Mouse (Mus musculus) G1E (cell line): Measurements from ENCODE around the gene Mapk3. TPM values are rescaled to one million over a fixed set of nuclear protein-coding genes. Genes with fewer than 3 reads are reported as not detected.

Source experiments
- ATAC-seq: 2 replicates; pipeline ENCODE4 v1.8.0; 2016; ENCODE audit warnings: mild to moderate bottlenecking; ENCODE audit not compliant: insufficient number of reproducible peaks, poor library complexity, low FRiP score, severe bottlenecking; ENCODE audit errors: extremely low read depth
- DNase-seq: peaks from one replicate; pipeline ENCODE4 v3.0.0; 2012; ENCODE audit warnings: low spot score
- H3K27me3 ChIP-seq: 2 replicates; pipeline ENCODE4 v1.6.1; 2012; ENCODE audit warnings: mild to moderate bottlenecking, low read length, inconsistent platforms; ENCODE audit not compliant: insufficient read depth
- H3K36me3 ChIP-seq: replicated peaks from 2 replicates; pipeline ENCODE3; 2012; ENCODE audit warnings: mild to moderate bottlenecking, inconsistent platforms
- H3K4me1 ChIP-seq: 2 replicates; pipeline ENCODE4 v1.6.1; 2012; ENCODE audit warnings: low read depth, low read length, inconsistent platforms, mixed read lengths; ENCODE audit not compliant: insufficient read depth
- H3K4me3 ChIP-seq: 2 replicates; pipeline ENCODE4 v1.5.1; 2012; ENCODE audit warnings: low read depth, mild to moderate bottlenecking, inconsistent platforms, low read length, moderate library complexity, mixed read lengths
- H3K9me3 ChIP-seq: replicated peaks from 2 replicates; pipeline ENCODE4 v1.6.1; 2012; ENCODE audit warnings: inconsistent platforms
- CTCF ChIP-seq: IDR thresholded peaks from 2 replicates; pipeline ENCODE4 v1.5.1; 2012; ENCODE audit warnings: low read depth, low read length, inconsistent platforms, mixed read lengths
- GATA1 ChIP-seq: IDR thresholded peaks from 2 replicates; pipeline ENCODE4 v1.6.1; 2012; ENCODE audit warnings: borderline replicate concordance, low read length, inconsistent platforms, mixed read lengths
- GATA2 ChIP-seq: IDR thresholded peaks from 2 replicates; pipeline ENCODE4 v1.6.1; 2012; ENCODE audit warnings: low read depth, low read length, inconsistent platforms, borderline replicate concordance
- POLR2AphosphoS5 ChIP-seq: IDR thresholded peaks from 2 replicates; pipeline ENCODE4 v1.6.1; 2012; ENCODE audit warnings: low read depth, low read length, inconsistent platforms; ENCODE audit not compliant: insufficient replicate concordance
- TAL1 ChIP-seq: conservative IDR thresholded peaks from 2 replicates; pipeline ENCODE4 v1.6.1; 2012; ENCODE audit warnings: low read depth, low read length, inconsistent platforms, mixed read lengths
- polyA plus RNA-seq: library from polyadenylated mRNA; stranded (reverse); fragments of >175 nt; gene quantifications from 2 replicates; pipeline ENCODE4 v1.2.3, GENCODE M21; 2012
- total RNA-seq, 2 experiments: library from RNA; stranded (forward) in 1 of 2; stranded (reverse) in 1 of 2; fragments of 200-1000 nt in 1 of 2; fragments of >200 nt in 1 of 2; fragmentation: Nextera tagmentation in 1 of 2; gene quantifications; 2 replicates each; pipeline ENCODE4 v1.2.3; 2014 to 2017

The Mapk3 gene
- total and polyA plus RNA-seq, 3 experiments = 18.2 to 91.6 (median 68.8) TPM

DNA sequence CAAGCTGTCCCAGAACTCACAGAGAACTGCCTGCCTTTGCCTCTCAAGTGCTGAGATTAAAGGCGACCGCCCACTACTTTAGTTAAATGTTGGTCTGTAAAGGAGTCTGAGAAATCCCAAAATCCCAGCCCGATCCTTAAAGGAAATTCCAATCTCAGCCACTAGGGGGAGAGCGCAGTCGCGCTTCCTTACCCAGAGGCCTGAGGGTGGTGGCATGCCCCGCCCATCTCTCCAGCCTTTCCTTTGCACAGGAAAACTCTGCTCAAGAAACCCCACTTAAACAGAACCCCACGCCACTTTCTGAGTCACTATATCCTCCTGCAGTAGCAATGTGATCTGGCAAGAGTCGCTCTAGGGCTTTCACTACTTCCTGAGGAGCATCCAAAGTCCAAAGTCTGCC lies 4.5 kb upstream of the Mapk3 start:
- Histone ChIP-seq H3K9me3 (no peaks in the 10 kb centered on the region; the same call in 1 of the 2 replicates), H3K27me3 (peaks cover 18% of the 10 kb centered on the region; the same call in 1 of the 2 replicates), H3K4me3 (no peak overlapping the region), H3K4me1 (peaks cover 23% of the 10 kb centered on the region), H3K36me3 (no peaks in the 10 kb centered on the region)
- TF ChIP-seq TAL1 (no peak), CTCF (peak; percentile 73), GATA1 (no peak)
- DNase-seq (peak; percentile 38), ATAC-seq (peak; percentile 67)

GRCm38 (mm10) chr7:126758539-126758938 lies 862 bp upstream of the Mapk3 start:
- ATAC-seq = no peak
- peaks cover 50% of the 10 kb centered on the region for H3K4me1 ChIP-seq
- H3K9me3 ChIP-seq = no peaks in the 10 kb centered on the region
- peaks cover 28% of the 10 kb centered on the region for H3K36me3 ChIP-seq
- TF ChIP-seq GATA1 (no peak), TAL1 (no peak), GATA2 (no peak), POLR2AphosphoS5 (no peak), CTCF (no peak)
- no peak for DNase-seq
- H3K4me3 ChIP-seq = no peak overlapping the region
- 0 out of 2 replicates have a peak, but pooled peaks cover 5% of the 10 kb centered on the region for H3K27me3 ChIP-seq

DNA sequence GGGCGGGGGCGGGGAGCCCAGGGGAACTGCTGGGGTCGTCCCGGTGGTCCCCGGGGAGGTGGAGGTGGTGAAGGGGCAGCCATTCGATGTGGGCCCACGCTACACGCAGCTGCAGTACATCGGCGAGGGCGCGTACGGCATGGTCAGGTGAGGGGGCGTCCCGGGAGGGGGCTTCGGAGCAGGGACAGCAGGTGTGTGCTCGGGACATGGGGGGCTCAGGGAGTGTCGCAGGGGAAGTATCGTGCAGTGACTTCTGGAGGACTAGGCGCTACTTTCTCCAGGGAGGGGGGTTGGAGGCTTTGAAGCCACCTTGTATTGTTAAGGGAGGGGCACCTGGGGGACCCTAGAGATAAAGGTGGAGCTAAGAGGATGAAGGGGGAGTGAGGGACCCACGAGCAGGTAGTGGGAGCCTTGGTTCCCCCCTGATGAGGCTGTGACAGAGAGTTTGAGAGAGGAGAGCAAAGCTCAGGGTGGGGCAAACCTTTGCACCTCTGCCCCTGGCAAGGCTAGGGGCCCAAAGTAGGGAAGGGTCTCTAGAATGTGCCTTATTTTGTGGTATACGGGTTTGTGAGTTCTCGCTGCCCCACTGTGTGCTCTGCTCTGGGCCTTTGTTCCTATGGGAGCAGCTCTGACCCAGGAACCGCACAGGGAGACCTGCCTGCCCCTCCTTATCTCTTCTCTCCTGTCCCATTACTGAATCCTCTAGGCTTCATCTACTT lies 430 bp downstream of the Mapk3 start:
- TF ChIP-seq TAL1 (no peak), CTCF (no peak), POLR2AphosphoS5 (no peak), GATA2 (no peak), GATA1 (no peak)
- Histone ChIP-seq H3K9me3 (no peaks in the 10 kb centered on the region), H3K4me1 (peaks cover 45% of the 10 kb centered on the region), H3K27me3 (0 out of 2 replicates have a peak, but pooled peaks cover 2% of the 10 kb centered on the region), H3K4me3 (peak overlapping the region; percentile 97), H3K36me3 (peaks cover 41% of the 10 kb centered on the region)
- ATAC-seq (no peak), DNase-seq (no peak)

DNA sequence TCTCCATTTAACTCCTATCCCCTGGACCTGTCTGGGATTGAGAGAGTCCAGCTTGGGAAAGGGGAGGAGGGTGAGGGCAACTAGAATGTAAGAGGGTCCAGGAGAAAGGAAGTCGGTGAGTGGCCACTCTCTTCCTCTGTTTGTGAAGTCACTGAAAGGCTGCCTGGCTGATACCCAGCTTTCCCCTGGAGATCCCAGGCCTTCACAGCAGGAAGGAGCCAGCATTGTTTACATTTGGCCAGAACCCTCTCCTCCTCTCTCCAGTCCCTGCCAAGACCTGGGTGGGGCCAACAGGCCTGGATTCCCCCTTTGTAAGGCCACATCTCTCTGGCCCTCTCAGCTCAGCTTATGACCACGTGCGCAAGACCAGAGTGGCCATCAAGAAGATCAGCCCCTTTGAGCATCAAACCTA lies 996 bp downstream of the Mapk3 start:
- H3K27me3 ChIP-seq = 0 out of 2 replicates have a peak, but pooled peaks cover 2% of the 10 kb centered on the region
- no peak for DNase-seq
- no peak for ATAC-seq
- TF ChIP-seq GATA1 (no peak), TAL1 (no peak), CTCF (no peak), POLR2AphosphoS5 (no peak), GATA2 (no peak)
- H3K9me3 ChIP-seq = no peaks in the 10 kb centered on the region
- H3K4me3 ChIP-seq = peak overlapping the region; percentile 97; the same call in 1 of the 2 replicates
- peaks cover 40% of the 10 kb centered on the region for H3K4me1 ChIP-seq
- H3K36me3 ChIP-seq = peaks cover 46% of the 10 kb centered on the region

- Histone ChIP-seq H3K27me3 (0 out of 2 replicates have a peak, but pooled peaks cover 2% of the 10 kb centered on the region), H3K4me1 (peaks cover 43% of the 10 kb centered on the region), H3K36me3 (peaks cover 51% of the 10 kb centered on the region), H3K9me3 (no peaks in the 10 kb centered on the region), H3K4me3 (no peak overlapping the region)
- DNase-seq (no peak), ATAC-seq (no peak)
- TF ChIP-seq POLR2AphosphoS5 (no peak), TAL1 (no peak), GATA1 (no peak), GATA2 (no peak), CTCF (no peak)
Measured at GRCm38 (mm10) chr7:126760956-126761355, 1.6 kb downstream of the Mapk3 start.

DNA sequence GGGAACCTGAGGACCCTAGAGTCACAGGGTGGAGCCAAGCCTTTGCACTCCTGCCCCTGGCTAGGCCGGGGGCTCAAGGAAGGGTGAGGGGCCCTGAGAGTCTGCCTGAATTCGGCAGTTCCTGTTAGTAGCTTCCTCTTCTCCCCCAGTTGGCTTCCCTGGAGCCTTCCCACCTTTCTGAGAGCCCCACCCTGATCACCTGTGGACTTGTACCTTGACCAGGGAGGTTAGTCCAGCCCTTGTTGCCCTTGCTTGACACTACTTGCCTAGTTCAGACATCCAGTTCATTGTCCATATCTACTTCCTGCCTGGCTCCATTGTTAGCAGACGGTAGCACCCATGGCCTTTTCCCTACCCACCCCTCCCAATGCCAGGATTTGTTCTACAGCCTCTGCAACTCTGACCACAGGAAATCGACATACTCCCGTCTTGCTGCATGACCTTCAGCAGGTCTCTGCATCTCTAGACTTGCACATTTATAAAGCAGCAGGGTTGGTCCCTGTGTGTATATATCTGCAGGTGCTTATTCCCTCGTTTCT lies 2.2 kb downstream of the Mapk3 start:
- DNase-seq (no peak), ATAC-seq (no peak)
- Histone ChIP-seq H3K9me3 (no peaks in the 10 kb centered on the region; the same call in 1 of the 2 replicates), H3K4me1 (peaks cover 49% of the 10 kb centered on the region), H3K4me3 (no peak overlapping the region), H3K36me3 (peaks cover 57% of the 10 kb centered on the region), H3K27me3 (0 out of 2 replicates have a peak, but pooled peaks cover 1% of the 10 kb centered on the region)
- TF ChIP-seq CTCF (no peak), GATA2 (no peak), TAL1 (no peak), GATA1 (no peak), POLR2AphosphoS5 (no peak)
